Mouse (Mus musculus) heart, postnatal 14 days (tissue): Measurements from ENCODE around the gene Appl2. TPM values are rescaled to one million over a fixed set of nuclear protein-coding genes. Genes with fewer than 3 reads are reported as not detected.
"Not testable (repeated sequence)": the region's sequence is repeated elsewhere in the genome, so short reads cannot be mapped to it uniquely, and the experiment has no call there.

Source experiments
- DNase-seq, 2 experiments: peaks; one replicate each; pipeline ENCODE4 v3.0.0; 2021 to 2022
- intact Hi-C: fragments of 180-260 bp; cut with DNase I; formaldehyde crosslinking; loops from one replicate; pipeline ENCODE4 v1.15.1; 2025
- long read RNA-seq, 2 experiments: library from polyadenylated mRNA; stranded (forward); transcript quantifications; one replicate each; pipeline ENCODE4 v2.0.0; 2021
- total RNA-seq, 2 experiments: library from RNA; stranded (reverse); gene quantifications; 2 replicates each; pipeline ENCODE4 v1.2.3; 2021

Gene Appl2
- 10 to 100 TPM; 34.6 to 37.1 TPM for total RNA-seq
- long read RNA-seq, experiment 1, transcript Appl2-201 (21 exons, 3,020 nt), result major isoform, 15 of 30 reads
- long read RNA-seq, experiment 1, partial matches to known transcripts, result 5 of 30 reads
- long read RNA-seq, experiment 1, other reads (novel, unspliced or antisense), result 10 of 30 reads
- long read RNA-seq, experiment 2, transcript Appl2-201 (21 exons, 3,020 nt), result major isoform, 22 of 36 reads
- long read RNA-seq, experiment 2, partial matches to known transcripts, result 1 of 36 reads
- long read RNA-seq, experiment 2, other reads (novel, unspliced or antisense), result 13 of 36 reads

DNA sequence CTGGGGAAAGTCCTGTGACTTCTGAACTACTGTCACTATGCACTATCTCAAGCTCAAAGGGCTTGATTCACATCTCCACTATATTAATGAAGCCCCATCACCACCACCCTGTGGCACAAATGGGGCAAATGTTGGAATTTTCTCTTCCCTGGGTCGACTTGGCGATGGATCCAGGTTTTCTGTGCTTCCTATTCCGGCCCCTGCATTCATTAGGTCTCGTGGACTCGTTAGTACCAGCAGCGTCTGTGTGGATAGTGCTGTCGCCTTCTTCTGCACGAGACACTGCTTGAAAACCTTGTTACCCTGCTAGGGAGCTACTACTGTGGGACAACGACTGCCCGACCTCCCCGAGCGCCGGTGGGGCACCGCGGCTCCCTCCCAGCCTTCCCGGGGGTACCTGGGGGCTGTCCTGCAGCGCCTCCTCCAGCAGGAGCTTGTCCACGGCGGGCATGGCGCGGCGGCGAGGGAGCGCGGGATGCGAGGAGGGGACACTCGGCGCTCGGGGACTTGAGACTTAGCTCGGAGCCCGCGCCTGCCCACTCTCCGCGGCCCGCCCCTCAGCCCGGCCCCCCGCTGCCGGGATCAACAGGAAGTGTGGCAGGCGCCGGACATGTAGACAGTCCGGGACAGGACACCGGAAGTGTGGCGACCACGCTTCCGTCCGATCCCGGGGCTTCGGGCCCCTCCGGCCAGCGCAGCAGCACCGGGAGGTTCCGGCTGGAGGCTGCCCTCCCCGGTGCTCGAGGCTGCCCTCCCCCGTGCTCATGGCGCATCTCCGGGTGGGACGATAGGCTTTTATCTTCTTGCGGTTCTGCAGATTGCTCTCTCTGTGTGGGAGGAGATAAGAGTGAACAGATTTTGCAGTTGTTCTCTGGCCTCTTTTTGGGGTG lies at the start of gene Appl2:
Gene Appl2, minus strand, starts transcription at position 608 of the 890 bp plus-strand sequence.
- DNase-seq, result peak; percentile 97 to 98
- intact Hi-C loops, result loop anchor here (5.0 kb wide), 2 partner anchors 79 to 129 kb away; no protein-coding TSS in a partner anchor

DNA sequence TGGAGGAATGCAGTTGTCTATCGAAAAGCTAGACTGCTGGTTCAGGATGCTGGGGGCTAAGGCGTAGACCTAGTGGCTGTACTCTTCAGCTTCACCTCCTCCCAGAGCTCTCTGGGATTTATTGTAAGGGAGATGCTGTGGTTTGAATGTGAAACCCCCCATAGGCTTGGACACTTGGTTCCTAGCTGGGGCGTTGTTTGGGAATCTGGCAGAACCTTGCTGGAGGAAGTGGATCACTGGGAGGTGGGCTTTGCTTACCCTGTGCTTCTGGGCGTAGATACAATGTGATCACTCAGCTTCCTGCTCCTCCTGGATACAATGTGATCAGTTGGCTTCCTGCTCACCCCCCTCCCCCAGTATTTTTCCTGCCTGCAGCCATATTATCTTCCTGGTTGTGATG lies 47.7 kb upstream of the Appl2 start:
- intact Hi-C loops, result no loop called here
- DNase-seq, result no peak

DNA sequence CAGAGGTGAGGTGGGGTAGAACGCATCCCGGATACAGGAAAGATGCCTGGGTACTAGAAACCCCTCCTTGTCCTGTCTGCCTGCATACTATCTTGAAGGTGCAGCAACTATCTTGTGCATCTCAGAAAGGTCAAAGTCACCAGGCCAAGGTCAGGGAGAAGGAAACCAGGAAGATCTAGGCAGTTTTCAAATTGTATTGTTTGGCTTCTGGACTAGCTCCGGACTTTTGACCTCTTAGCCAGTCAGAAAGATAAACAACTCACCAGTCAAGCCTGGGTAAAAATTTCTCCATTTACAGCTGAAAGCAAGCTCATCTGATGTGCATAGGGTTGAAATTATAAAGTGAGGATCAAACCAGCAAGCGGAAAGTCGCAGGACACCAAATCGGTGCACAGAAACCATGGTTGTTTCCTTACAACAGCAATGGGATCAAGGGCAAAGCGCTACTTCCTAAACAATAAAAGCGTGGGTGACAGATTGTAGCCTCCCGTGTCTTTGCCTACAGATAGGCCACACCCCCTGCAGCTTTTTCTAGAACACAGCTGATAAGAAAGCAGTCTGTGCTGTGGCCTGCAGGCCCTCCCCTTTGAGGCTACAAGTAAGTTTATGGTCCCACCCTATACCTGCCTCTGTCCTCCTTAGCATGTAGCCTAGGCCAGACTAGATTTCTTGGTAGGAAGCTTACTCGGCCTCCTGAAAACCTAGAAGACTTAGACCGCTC lies 43.8 kb upstream of the Appl2 start:
- DNase-seq, result no peak
- intact Hi-C loops, result no loop called here

DNA sequence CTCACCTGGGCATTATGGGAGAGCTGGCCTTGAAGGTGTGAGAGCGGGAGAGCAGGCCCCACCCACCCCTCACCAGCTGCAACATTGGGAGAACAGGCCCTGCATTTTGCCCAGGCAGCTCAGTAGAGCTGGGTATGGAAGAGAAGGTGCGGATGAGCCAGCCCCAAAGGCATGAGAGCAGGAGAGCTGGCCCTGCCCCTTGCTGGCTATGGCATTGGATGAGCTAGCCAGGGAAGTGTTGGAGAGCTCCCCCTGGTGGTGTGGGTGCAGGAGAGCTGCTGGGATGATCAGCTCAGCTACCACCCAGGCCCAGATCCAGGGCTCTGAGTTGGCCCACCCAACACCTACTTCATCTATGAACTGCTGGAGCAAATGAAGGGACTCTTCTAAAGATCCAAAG lies 39.7 kb upstream of the Appl2 start:
- intact Hi-C loops, result no loop called here
- no peak for DNase-seq

DNA sequence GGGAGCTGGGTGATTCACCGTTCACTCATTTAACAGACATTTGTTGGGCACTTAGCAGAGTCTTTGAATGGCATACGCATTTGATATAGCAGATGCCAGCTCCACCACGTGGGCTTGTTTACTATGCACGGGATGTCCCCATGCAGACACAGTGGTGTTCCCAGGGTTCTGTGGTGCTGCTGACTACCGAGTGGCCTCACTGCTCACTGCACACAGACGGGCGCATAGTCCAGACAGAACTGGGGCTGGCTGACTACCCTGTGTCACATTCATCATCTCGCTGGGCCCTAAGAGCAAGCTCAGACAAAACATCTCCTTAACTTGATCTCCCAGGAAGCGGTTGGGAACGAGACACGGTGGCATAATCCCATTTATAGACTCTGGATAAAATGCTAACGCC lies 32.8 kb upstream of the Appl2 start:
- no peak for DNase-seq
- intact Hi-C loops, result no loop called here

DNA sequence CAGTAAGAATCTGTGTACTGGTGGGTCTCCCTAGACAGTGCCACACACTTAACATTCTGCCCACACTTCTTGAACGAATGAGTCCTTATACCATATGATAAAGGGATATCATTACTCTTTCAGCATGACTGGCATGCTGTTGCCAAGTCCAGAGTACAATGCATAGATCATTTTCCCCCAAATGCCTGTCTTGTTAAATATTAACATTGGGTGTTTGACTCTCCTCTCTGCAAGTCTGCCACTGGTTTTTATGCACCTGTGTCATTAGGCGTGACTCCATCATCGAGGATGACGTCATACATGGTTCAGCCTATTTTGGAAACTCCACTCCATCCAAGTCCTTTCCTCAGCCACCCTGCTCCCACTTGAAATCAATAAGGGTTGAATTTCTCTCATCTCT lies 18.0 kb upstream of the Appl2 start:
- intact Hi-C loops, result no loop called here
- no peak for DNase-seq

DNA sequence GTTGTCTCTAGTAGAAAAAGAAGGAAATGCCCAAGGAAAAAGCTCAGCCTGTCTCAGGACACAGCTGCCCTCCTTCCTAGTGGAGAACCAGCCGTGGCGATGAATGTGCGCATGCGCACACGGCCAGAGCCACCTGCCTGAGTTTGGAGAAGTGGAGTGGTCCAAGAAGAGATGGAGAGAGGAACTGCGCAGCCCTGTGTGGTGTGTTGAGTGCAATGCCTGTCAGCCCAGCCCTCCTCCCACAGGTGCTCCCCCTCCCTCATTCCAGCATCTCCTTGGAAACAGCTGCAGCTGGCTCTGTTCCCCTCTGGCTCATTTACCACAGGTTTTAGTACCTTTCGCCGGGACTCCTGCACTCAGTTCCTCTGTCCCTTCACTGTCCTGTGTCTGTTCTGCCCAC lies 13.4 kb upstream of the Appl2 start:
- intact Hi-C loops, result no loop called here
- DNase-seq, result no peak

DNA sequence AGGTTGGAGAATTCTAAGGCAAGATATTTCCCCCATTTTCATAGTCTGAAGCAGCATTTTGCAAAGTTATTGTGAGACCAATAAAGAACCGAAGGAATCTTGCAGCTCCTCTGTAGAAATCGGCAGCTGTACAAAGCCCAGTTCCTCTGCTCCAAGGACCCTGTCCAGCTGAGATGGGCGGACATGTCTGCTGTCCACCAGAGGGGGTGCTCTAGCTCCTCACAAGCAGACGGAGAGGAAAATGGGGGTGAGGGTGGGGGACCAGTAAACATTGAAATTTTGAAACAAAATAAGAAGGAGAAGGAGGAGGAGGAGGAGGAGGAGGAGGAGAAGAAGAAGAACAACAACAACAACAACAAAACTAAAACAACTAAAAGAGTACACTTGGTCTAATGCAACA lies 12.1 kb upstream of the Appl2 start:
- intact Hi-C loops, result no loop called here
- DNase-seq, result no peak

DNA sequence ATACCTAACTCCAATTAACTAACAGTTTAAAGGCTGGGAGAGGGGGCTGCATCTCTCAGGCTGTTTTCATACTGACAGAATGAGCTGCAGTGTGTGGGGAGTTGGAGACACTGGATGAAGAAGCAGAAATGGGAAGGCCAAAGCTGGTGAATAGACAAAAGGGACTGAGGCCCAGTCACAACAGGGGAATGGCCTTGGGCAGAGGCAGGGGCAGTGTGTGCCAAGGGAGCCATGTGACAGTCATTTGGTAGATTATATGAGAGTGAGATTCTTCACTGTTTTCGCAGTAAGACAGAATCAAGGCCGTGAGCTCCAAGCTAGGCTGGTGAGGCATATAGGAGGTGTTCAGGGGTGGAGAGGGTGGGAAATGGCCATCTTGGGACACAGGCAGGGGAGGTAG lies 6.1 kb upstream of the Appl2 start:
- DNase-seq, result no peak
- intact Hi-C loops, result no loop called here

DNA sequence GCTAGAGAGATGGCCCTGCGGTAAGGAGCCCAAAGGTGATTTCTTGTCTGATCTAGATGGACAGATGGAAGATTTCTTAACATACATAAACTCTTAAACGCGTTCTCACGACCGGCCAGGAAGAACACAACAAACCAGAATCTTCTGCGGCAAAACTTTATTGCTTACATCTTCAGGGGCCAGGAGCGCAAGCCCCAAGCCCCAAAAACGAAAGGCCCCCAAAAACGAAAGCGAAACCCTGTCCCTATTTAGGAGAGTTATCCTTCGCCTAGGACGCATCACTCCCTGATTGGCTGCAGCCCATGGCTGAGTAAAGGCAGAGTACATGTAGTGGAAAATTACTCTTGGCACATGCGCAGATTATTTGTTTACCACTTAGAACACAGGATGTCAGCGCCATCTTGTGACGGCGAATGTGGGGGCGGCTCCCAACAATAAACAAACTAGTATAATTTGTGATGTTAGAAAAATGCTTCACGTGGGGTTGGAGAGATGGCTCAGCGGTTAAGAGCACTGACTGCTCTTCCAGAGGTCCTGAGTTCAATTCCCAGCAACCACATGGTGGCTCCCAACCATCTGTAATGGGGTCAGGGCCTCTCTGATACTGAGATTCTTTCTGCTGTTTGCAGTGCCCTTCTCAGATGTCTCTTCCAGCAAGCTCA lies 3.8 kb upstream of the Appl2 start:
- intact Hi-C loops, DNase-seq: not testable (repeated sequence)

DNA sequence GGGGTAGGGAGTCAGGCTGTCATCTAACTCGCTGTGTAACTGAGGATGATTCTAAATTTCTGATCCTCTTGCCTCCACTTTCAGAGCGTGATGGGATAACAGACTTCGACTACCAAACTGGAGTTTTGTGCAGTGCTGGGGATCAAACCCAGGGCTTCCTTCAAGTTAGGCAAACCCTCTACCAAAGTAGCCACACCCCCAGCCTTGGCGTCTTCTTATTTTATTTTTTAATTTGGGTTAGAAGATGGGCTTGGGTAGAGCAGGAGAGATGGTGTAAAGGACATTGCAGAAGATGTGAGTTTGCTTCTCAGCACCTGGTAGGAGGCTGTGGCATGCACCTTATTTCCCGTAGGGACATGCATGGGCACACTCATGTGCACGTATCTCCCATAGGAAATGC lies 499 bp upstream of the Appl2 start:
- intact Hi-C loops, result loop anchor here (5.0 kb wide), 2 partner anchors 78 to 128 kb away; no protein-coding TSS in a partner anchor
- no peak for DNase-seq

DNA sequence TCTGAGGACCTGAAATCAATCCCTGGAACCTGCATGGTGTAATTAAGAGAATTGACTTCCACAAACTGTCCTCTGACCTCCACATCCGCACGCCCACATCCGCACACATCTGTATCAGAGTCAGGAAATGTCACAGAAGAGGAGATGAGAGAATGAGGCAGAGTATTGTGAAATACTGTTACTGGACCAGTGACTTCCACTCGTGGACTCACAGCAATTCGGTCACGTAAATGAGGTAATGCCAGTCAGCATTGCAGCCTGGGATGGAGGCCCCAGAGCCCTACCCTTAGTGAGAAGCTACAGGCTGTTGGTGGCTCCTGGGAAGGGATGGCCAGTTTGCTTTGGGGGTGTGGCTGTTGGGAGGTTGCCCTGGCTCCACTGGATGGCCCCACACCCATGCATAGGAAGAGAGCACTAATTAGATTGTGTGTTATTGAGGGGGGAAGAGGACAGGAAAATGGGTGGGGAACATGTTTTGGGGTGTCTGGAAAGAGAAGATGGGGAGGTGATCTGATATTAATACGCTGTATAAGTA lies 2.1 kb downstream of the Appl2 start:
- DNase-seq, result no peak
- intact Hi-C loops, result loop anchor here (5.0 kb wide), 2 partner anchors 81 to 131 kb away; no protein-coding TSS in a partner anchor

DNA sequence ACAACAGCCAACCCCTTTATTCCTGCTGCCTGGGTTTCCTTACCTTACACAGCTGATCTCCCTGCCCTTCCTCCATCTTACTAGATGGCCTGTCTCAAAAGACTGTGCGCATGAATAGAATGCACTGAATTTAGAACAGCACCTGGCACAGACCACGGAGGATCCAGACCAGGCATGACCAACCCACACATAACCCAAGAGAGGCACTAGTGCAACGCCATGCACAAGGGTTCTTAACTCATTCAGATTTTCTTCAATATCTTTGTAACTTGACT lies 2.9 kb downstream of the Appl2 start:
- intact Hi-C loops, result loop anchor here (5.0 kb wide), 2 partner anchors 82 to 132 kb away; no protein-coding TSS in a partner anchor
- DNase-seq, result no peak

DNA sequence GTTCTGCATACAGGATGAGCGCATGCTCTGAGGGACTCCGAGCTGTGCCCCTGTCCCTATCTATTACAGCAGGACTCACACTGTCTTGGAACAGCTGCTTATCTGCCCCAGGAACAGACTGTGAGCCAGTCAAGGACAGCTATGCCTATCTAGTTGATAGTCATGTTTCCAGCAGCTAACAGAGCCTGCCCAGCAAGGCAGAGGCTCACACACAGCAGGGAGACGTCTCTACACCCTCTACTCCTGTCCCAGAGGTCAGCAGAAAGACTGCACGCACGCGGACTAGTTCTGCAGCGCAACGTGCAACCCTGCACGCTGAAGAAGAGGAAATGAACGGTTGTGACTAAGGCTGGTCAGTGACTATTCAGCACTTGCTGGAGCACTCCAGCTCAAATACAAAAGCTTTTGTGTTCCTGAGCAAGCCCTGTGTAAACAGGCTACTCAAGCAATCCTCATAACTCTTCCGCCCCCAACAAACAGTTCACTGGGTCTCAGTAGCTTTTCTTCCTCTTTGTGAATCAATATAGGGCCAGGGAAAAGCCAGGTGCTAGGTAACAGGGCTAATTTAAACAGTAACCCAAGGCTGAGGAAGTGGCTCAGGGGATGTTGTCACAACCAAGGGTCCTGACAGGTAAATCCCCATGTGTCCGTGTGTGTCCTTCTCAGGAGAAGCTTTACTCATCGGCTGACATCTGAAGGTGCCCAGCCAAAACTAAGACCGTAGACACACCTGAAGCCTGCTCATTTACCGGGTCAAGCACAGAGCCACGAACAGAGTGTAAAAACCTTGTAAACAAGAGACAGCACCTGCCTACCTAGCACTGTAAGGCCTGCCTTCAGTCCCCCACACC lies 3.4 kb downstream of the Appl2 start:
- intact Hi-C loops, result loop anchor here (5.0 kb wide), 3 partner anchors 82 to 132 kb away; no protein-coding TSS in a partner anchor
- no peak for DNase-seq

DNA sequence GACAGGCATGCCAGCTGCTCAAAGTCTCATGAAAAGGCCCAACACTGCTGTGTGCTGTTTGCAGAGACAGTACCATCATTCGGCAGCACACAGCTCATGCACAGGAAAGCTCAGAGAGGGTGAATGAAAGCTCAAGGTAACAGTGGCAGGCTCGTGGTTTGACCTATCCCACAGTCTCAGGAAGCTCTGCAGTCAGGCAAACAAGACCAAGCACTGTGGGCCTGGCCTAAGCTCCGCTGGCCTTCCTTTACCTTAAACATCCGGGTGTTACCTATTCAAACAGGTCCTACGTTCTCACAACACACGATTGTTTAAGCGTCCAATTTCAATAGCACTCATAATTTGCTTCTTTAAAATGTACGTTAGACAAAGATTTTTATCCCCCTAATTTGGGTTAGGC lies 4.4 kb downstream of the Appl2 start:
- DNase-seq, result no peak
- intact Hi-C loops, result loop anchor here (5.0 kb wide), 1 partner anchor 97 kb away; no protein-coding TSS in a partner anchor

DNA sequence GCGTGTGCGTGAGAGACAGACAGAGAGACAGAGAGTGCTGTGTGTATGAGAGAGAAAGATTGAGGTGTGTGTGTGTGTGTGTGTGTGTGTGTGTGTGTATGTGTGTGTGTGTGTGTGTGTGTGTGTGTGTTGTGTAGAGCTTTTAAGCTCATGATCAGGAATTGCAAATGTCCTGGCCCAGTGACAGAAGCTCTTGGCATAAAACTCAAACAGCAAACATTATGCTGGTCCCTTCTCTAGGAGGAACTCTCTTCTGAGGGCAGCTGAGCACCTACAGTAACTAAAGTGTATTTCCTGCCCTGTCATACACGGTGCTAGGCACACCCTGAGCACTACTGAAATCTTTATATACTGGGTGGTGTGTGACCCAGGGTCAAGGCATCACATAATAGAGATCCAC lies 6.9 kb downstream of the Appl2 start:
- intact Hi-C loops, result loop anchor here (5.0 kb wide), 1 partner anchor 94 kb away; no protein-coding TSS in a partner anchor
- no peak for DNase-seq

DNA sequence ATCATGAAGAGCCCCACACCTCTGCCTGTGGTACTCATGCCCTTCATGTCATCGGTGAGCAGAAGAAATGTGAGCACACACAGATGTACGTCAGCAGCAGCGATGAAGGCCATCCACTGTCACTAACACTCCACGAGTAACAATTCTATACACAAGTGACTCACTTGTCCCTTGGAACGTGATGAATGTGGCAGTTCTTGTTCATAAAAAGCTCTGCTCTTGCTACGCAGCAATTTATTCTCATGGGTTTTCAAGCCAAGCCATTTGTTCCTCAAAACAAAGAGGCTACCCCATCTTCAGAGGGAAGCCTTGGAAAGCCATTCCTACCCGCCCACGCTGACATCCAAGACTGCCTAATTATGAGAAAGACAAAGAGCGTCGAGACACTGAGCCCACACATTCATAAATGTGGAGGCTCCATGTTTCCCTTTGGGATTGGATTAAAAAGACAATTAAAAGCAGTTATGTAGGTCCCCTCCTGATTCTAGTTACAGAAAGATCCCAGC lies 8.6 kb downstream of the Appl2 start:
- DNase-seq, result no peak
- intact Hi-C loops, result loop anchor here (5.0 kb wide), 1 partner anchor 93 kb away; no protein-coding TSS in a partner anchor

DNA sequence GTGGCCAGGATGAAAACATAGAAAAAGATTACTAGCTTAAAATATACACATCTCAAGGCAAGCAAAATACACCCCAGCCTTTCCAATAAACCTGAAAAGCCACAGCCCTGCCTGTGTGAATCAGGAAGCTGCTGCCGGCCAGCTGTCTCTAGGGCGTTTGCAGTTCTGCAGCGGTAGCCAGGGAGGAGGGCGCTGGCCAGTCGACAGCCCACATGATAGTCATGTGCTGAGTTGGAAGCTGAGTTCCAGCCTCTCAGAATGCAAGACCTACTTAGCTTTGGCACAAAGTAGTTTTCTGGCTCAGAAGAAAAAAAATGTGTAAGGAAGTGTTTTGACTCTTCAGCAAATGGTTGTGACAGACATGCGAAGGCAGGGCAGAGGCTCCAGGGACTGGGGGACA lies 11.2 kb downstream of the Appl2 start:
- DNase-seq, result peak; percentile 83 to 84
- intact Hi-C loops, result no loop called here

DNA sequence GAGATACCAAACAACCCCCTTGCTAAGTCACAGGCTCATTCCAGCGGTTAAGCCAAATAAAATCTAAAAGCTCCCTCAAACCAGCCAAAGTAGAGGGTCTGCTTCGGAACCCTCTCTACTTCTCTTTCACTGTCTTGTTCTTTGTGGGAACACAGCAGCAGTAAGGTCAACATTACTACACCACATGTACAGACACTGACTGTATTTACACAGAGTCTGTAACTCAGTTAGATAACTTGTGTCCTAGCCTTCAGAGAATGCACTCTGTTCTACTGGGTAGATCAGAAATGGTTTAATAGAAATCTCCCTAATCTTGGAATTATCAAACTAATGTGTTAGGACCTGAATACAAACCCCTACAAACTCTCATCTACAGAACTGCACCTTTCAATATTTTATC lies 12.3 kb downstream of the Appl2 start:
- DNase-seq, result no peak
- intact Hi-C loops, result no loop called here
